Mouse (Mus musculus): ENCODE data around the gene Orai1. TPM values are rescaled to one million over a fixed set of nuclear protein-coding genes. Genes with fewer than 3 reads are reported as not detected.

Gene Orai1
- polyA plus RNA-seq, 1 experiment, result 14.3 TPM

DNA sequence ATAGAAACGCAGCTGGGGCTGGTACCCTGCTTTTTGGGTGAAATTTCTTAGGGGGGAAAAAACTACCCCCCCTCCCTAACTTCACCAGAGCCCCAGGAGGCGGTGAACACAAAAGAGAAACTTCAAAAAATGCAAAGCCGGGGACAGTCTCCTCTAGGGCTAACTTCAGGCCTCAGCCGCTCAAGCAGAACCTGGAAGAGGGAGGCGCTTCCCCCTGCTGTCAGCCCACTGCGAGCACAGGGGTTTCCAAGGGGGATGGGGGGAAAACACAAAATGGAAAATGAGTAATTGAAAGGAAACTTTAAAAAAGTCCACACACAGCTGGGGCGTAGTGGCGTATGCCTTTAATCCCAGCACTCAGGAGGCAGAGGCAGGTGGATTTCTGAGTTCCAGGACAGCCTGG is 28.8 kb upstream of the Orai1 start:
- TF ChIP-seq CTCF (IDR thresholded peaks at IDR 0.05; ENCODE audit: extremely low read depth, insufficient read depth, low read length) (no peak), POLR2A (IDR thresholded peaks at IDR 0.05; ENCODE audit: extremely low read depth, insufficient read depth, low read length) (no peak)
- Histone ChIP-seq H3K4me1 (ENCODE audit: control insufficient read depth, insufficient read depth, low read length) (peaks cover 5% of the 10 kb centered on the region), H3K4me3 (ENCODE audit: insufficient read depth, low read length) (no peak overlapping the region), H3K27ac (ENCODE audit: insufficient read depth, low read length) (no peak overlapping the region)

DNA sequence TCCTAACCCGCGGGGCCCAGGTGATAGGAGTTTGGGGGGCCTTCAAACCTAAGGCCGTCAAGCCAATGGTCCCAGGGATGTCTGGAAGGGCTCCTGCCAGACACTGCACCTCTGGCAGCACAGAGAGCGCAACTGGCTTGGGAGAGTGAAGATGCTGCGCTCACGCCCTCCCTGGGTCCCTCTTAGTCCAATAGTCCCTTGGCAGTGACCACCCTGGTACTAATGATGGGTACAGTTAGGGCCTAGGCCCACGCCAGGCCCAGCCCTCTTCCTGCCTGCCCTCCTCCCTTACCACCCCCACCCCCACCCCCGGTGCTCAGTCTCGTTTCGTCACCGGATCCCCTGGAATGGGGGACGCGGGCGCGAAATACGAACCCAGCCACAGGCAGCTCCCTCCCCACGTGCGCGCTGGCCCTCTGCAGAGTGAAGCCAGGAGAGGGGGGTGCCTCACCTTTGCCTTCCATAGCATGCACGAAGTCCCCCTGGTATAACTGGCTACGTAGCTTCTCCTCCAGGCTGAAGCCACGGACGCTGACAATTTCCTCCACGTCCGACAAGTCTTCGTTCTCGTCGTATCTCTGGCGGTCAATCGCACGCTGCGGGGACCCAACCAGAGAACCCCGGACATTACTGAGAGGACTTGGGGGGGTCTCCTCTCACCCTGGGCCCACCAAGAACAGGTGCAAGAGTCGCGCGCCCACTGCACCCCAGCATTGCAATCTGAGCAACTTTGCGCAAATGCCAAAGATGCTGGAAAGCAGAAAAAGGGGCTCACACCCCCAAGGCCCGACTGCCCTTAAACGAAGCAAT is 27.5 kb upstream of the Orai1 start:
- peak overlapping the region; percentile 89 for H3K4me3 ChIP-seq (ENCODE audit: insufficient read depth, low read length)
- H3K4me1 ChIP-seq (ENCODE audit: control insufficient read depth, insufficient read depth, low read length), result peaks cover 5% of the 10 kb centered on the region
- H3K27ac ChIP-seq (ENCODE audit: insufficient read depth, low read length), result peak overlapping the region; percentile 6; the same call in 1 of the 2 replicates
- no peak for TF ChIP-seq CTCF (IDR thresholded peaks at IDR 0.05; ENCODE audit: extremely low read depth, insufficient read depth, low read length)

DNA sequence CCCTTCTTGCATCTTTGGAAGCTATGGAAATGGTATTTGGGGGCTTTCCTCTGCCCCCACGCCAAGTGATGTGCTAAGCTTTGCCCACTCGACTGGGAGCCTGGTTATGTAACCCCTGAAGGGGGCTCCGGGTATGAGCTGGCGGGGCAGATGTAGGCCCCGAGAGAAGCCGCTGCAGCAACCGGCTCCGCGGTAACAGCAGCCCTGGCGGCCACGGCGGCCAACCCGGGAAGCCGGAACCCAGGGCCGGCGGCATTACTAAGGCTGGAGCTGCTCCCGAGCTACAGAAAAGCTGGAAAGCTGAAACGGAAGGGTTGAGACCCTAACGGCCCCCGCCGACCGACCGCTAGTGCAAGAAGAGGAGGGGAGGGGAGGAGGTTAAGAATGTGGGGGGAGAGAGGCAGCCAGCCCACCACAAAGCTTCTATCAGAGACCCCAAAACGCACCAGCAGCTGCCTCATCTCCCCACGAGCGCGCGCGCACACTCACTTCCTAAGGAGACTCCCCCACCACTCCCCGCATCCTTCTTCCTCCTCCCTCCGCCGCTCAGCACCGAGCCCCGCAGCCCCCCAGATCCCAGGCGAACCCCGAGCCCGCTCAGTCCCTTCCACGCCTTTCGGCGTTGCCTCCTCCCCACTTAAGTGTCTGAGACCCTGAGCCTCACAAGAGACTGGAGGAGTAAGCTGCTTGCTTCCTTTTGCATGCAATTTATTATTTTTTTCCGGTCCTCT is 26.7 kb upstream of the Orai1 start:
- Histone ChIP-seq H3K4me3 (ENCODE audit: insufficient read depth, low read length) (peak overlapping the region; percentile 89), H3K27ac (ENCODE audit: insufficient read depth, low read length) (peak overlapping the region; percentile 6; the same call in 1 of the 2 replicates), H3K4me1 (ENCODE audit: control insufficient read depth, insufficient read depth, low read length) (peaks cover 5% of the 10 kb centered on the region)
- TF ChIP-seq CTCF (IDR thresholded peaks at IDR 0.05; ENCODE audit: extremely low read depth, insufficient read depth, low read length) (no peak), POLR2A (IDR thresholded peaks at IDR 0.05; ENCODE audit: extremely low read depth, insufficient read depth, low read length) (0 out of 2 replicates have a peak, but pooled peaks have one; percentile 21)

DNA sequence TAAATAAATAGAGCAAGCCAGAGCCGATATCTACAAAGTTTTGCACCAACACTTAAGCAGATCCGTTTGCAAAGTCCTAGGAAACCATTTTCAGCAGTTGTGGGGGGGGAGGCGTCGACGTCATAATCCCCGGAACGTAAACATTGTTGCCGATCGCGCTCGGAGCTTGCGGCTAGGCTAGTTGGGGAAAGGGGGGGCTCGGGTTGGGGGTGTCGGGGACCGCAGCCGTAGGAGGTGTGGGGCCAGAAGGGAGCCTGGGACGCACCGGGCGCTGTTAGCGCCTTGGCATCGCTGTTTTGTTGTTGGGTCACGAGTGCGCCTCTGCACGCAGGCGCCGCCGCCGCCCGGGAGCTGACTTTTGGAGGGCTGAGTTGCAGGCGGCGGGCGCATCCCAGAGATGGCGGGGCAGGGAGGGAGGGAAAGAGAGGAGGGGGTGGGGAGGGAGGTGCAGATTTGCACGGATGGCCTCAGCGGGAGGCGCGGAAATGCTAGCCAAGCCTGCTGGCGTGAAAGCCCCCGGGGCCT is 25.8 kb upstream of the Orai1 start:
- TF ChIP-seq POLR2A (IDR thresholded peaks at IDR 0.05; ENCODE audit: extremely low read depth, insufficient read depth, low read length) (peak; percentile 39; the same call in 1 of the 2 replicates), CTCF (IDR thresholded peaks at IDR 0.05; ENCODE audit: extremely low read depth, insufficient read depth, low read length) (no peak)
- H3K4me3 ChIP-seq (ENCODE audit: insufficient read depth, low read length), result peak overlapping the region; percentile 89
- peaks cover 5% of the 10 kb centered on the region for H3K4me1 ChIP-seq (ENCODE audit: control insufficient read depth, insufficient read depth, low read length)
- H3K27ac ChIP-seq (ENCODE audit: insufficient read depth, low read length), result peak overlapping the region; percentile 39; the same call in 1 of the 2 replicates

DNA sequence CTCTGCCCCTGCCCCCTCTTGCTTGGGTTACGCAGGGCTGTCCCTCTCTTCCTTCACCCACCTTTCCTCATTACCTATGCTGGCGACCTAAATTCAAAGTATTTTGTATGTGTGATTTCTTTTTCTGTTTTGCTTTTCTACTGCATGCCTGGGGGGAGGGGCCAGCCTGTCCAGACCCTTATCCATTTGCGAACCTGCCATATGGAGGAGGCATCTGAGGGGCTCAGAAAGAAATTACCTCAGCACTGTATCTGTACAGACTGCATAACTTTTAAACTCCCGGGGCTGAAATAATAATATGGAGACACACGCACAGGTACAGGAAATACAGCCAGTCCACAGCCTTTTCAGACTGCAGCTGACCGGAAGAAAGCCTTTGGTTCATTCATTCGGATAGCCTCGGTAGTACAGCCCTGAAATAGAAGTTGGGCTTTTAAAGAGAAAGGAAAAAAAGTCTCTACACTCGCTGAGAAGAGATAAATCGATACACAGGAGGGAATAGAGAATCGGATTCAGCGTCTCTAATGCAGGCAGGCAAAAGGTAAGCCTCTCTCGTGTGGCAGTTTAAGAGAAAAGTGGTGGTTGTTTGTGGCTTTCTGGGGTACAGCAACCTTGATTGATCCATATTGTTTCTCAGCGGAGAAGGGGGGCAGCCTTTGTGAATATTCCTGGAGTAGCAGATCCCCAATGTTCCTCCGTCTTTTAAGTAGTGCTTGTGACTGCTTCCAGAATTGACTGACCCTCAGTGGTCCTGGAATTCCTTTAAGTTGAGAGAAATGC is 25.1 kb upstream of the Orai1 start, which contains the start of gene Kdm2b:
Gene Kdm2b (minus strand): TSS at position 273 of the 780 bp plus-strand sequence.
- Histone ChIP-seq H3K4me1 (ENCODE audit: control insufficient read depth, insufficient read depth, low read length) (peaks cover 5% of the 10 kb centered on the region), H3K27ac (ENCODE audit: insufficient read depth, low read length) (peak within 1 kb of the TSS; percentile 39), H3K4me3 (ENCODE audit: insufficient read depth, low read length) (peak within 1 kb of the TSS; percentile 89)
- TF ChIP-seq POLR2A (IDR thresholded peaks at IDR 0.05; ENCODE audit: extremely low read depth, insufficient read depth, low read length), result no peak
- no peak for TF ChIP-seq CTCF (IDR thresholded peaks at IDR 0.05; ENCODE audit: extremely low read depth, insufficient read depth, low read length)

DNA sequence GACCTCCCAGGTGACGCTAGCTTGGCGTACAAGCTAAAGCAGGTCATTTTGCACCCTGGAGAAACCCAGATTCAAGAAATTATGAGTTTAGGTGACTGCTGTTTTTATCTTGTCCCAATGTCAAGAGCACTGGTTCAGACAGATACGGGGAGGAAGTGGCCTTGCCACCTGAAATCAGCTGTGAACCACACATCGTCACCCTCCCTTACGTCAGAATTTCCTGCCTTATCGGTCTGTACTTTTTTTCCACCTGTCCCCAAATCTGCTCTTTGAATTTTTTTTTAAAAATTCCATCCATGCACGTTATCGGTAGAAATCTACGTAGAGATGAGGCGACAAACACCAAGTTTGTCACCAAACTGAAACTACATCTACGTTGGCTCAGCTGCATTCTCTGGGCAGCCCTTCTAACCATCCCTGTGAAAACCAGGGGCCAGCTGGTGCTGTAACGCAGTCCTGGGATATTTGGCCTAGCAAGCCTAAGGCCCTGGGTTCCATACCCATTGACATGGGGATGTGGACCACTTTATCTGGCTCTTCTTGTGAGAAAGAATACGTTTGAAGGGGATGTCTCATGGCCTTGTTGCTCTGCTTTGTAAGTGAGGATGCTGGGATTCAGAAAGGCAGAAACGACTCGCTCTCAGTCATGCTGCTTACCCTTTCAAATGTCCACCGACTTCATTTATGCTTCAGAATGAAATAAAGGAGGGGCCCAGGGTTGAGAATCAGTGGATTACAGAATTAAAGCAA is 24.3 kb upstream of the Orai1 start:
- Histone ChIP-seq H3K4me1 (ENCODE audit: control insufficient read depth, insufficient read depth, low read length) (peaks cover 5% of the 10 kb centered on the region), H3K4me3 (ENCODE audit: insufficient read depth, low read length) (peak overlapping the region; percentile 89; the same call in 1 of the 2 replicates), H3K27ac (ENCODE audit: insufficient read depth, low read length) (no peak overlapping the region)
- TF ChIP-seq POLR2A (IDR thresholded peaks at IDR 0.05; ENCODE audit: extremely low read depth, insufficient read depth, low read length), result no peak
- TF ChIP-seq CTCF (IDR thresholded peaks at IDR 0.05; ENCODE audit: extremely low read depth, insufficient read depth, low read length), result no peak

DNA sequence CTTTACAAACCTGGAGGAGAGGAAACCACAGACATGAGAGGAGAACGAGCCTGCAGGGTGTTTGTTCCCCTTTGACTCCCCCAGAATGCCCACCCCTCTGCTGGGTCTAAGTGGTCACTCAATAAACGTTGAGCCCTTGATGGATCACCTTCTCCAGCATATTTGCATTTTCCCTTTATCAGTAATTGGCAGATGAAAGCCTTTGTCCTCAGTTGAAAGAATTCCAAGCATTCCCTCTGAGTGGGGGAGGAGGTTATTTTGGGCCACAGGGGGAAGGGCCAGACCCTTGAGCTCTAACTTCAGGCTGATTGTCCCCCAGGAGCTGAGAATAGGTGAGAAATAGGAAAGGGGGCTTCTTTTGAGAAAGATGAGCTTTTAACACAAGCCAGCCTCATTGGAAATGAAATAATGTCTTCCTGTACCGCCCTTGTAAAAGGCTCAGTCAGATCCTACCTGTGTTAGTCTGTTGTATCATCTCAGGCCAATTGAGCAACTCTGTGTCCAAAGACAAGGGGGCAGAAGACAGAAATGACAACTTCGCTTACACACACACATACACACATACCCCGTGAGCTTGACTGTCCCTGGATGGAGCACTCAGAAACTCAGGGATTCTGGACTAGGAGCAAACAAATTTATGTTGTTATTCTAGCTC is 23.4 kb upstream of the Orai1 start:
- Histone ChIP-seq H3K4me1 (ENCODE audit: control insufficient read depth, insufficient read depth, low read length) (peaks cover 5% of the 10 kb centered on the region), H3K4me3 (ENCODE audit: insufficient read depth, low read length) (no peak overlapping the region), H3K27ac (ENCODE audit: insufficient read depth, low read length) (no peak overlapping the region)
- TF ChIP-seq CTCF (IDR thresholded peaks at IDR 0.05; ENCODE audit: extremely low read depth, insufficient read depth, low read length) (no peak), POLR2A (IDR thresholded peaks at IDR 0.05; ENCODE audit: extremely low read depth, insufficient read depth, low read length) (no peak)

DNA sequence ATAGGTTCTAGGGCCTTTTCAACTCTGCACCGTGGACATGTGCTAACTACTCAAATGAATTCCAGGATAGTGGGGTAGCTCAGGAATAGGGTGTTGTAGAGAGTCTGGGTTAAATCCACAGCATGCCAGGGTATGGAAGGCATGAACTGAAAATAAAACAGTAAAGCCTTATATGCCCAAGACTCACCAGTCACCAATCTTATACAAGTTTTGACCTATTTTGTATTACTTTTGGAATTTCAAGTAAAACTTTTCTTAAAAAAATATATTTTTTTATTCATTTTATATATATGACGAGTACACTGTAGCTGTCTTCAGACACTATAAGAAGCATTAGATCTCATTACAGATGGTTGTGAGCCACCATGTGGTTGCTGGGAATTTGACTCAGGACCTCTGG is 21.1 kb upstream of the Orai1 start:
- H3K4me3 ChIP-seq (ENCODE audit: insufficient read depth, low read length), result no peak overlapping the region
- peaks cover 1% of the 10 kb centered on the region; the same call in 1 of the 2 replicates for H3K4me1 ChIP-seq (ENCODE audit: control insufficient read depth, insufficient read depth, low read length)
- TF ChIP-seq POLR2A (IDR thresholded peaks at IDR 0.05; ENCODE audit: extremely low read depth, insufficient read depth, low read length) (no peak), CTCF (IDR thresholded peaks at IDR 0.05; ENCODE audit: extremely low read depth, insufficient read depth, low read length) (no peak)
- no peak overlapping the region for H3K27ac ChIP-seq (ENCODE audit: insufficient read depth, low read length)

Data from cortical plate, adult 2 months (tissue).